Mouse (Mus musculus) heart, adult 2 months (tissue): ENCODE data around the gene A3galt2. TPM values are rescaled to one million over a fixed set of nuclear protein-coding genes. Genes with fewer than 3 reads are reported as not detected.

Experiments
- DNase-seq, 2 experiments: peaks; one replicate each; pipeline ENCODE4 v3.0.0; 2021
- H3K27ac ChIP-seq: fragments of 200-600 bp; 2 replicates; pipeline ENCODE4 v1.8.1; 2022
- H3K27me3 ChIP-seq: fragments of 200-500 bp; 2 replicates; pipeline ENCODE4 v1.6.1; 2012; ENCODE audit warnings: mild to moderate bottlenecking, low read length, inconsistent platforms, mixed read lengths; ENCODE audit not compliant: control insufficient read depth, insufficient read depth
- H3K36me3 ChIP-seq: fragments of 200-500 bp; 2 replicates; pipeline ENCODE4 v1.6.1; 2012; ENCODE audit warnings: low read length, inconsistent platforms; ENCODE audit not compliant: control insufficient read depth, insufficient read depth
- H3K4me1 ChIP-seq: fragments of 200-500 bp; 2 replicates; pipeline ENCODE4 v1.6.1; 2011; ENCODE audit warnings: low read length; ENCODE audit not compliant: control insufficient read depth, insufficient read depth
- H3K4me3 ChIP-seq: fragments of 200-600 bp; 2 replicates; pipeline ENCODE4 v1.8.1; 2022
- H3K79me2 ChIP-seq: fragments of 200-500 bp; replicated peaks from 2 replicates; pipeline ENCODE4 v1.6.1; 2012; ENCODE audit warnings: mild to moderate bottlenecking, inconsistent platforms, low read length, moderate library complexity, mixed read lengths; ENCODE audit not compliant: control insufficient read depth, insufficient read depth
- H3K9ac ChIP-seq: fragments of 200-500 bp; 2 replicates; pipeline ENCODE4 v1.6.1; 2012; ENCODE audit warnings: low read depth, mild to moderate bottlenecking, control low read depth, inconsistent platforms, low read length, mixed read lengths
- CTCF ChIP-seq: fragments of 200-600 bp; IDR thresholded peaks from 2 replicates; pipeline ENCODE4 v1.8.1; 2022; ENCODE audit warnings: antibody characterized with exemption, mild to moderate bottlenecking, moderate library complexity
- EP300 ChIP-seq: fragments of 200-500 bp; IDR thresholded peaks from 2 replicates; pipeline ENCODE4 v1.6.1; 2011; ENCODE audit warnings: low read depth, low read length, control low read depth; ENCODE audit not compliant: insufficient read depth
- POLR2A ChIP-seq: fragments of 200-500 bp; IDR thresholded peaks from 2 replicates; pipeline ENCODE4 v1.6.1; 2011; ENCODE audit warnings: mild to moderate bottlenecking, low read depth, low read length, control low read depth; ENCODE audit not compliant: insufficient read depth
- WGBS: fragments of 180-500 bp; shearing (Covaris S2); methylation state at CpG from one replicate; pipeline ENCODE4 v1.1.7; 2018; 5-methylcytosine and 5-hydroxymethylcytosine counted together
- intact Hi-C: fragments of 180-260 bp; cut with DNase I; formaldehyde crosslinking; loops from one replicate; pipeline ENCODE4 v1.15.1; 2025
- polyA plus RNA-seq: library from polyadenylated mRNA; depleted of rRNA; stranded (reverse); fragments of >200 nt; gene quantifications from 2 replicates; pipeline ENCODE4 v1.2.3, GENCODE M21; 2012
- total RNA-seq, 2 experiments: library from RNA; stranded (reverse); gene quantifications; 2 replicates each; pipeline ENCODE4 v1.2.3; 2021

Gene A3galt2
- total and polyA plus RNA-seq, 3 experiments: 0.08 to 0.37 (median 0.16) TPM

GRCm38 (mm10) chr4:128729033-128729708 lies 26.0 kb upstream of the A3galt2 start:
- WGBS: 15% methylated on average over 15 of the region's 15 CpGs
- Histone ChIP-seq H3K36me3 (peaks cover 12% of the 10 kb centered on the region), H3K79me2 (peaks cover 2% of the 10 kb centered on the region; the same call in 1 of the 2 replicates), H3K27ac (peak overlapping the region; percentile 90), H3K4me1 (peaks cover 23% of the 10 kb centered on the region), H3K27me3 (no peaks in the 10 kb centered on the region), H3K4me3 (peak overlapping the region; percentile 90), H3K9ac (peak overlapping the region; percentile 55)
- no peak for TF ChIP-seq POLR2A
- no peak for TF ChIP-seq CTCF
- TF ChIP-seq EP300: no peak
- peak in 1 of 2 experiments; percentile 37 for DNase-seq
- intact Hi-C loops: loop anchor here (2.0 to 5.0 kb wide), 2 partner anchors 48 to 156 kb away; no protein-coding TSS in a partner anchor

GRCm38 (mm10) chr4:128729709-128730037 lies 25.5 kb upstream of the A3galt2 start:
- H3K27ac ChIP-seq: peak overlapping the region; percentile 90
- peak overlapping the region; percentile 90 for H3K4me3 ChIP-seq
- H3K36me3 ChIP-seq: peaks cover 12% of the 10 kb centered on the region
- peaks cover 27% of the 10 kb centered on the region for H3K4me1 ChIP-seq
- no peaks in the 10 kb centered on the region for H3K27me3 ChIP-seq
- DNase-seq: peak; percentile 51
- peaks cover 2% of the 10 kb centered on the region; the same call in 1 of the 2 replicates for H3K79me2 ChIP-seq
- 19% methylated on average over 5 of the region's 5 CpGs for WGBS
- intact Hi-C loops: loop anchor here (2.0 to 5.0 kb wide), 2 partner anchors 48 to 155 kb away; no protein-coding TSS in a partner anchor
- H3K9ac ChIP-seq: peak overlapping the region; percentile 55
- TF ChIP-seq CTCF: no peak
- 0 out of 2 replicates have a peak, but pooled peaks have one; percentile 17 for TF ChIP-seq POLR2A
- TF ChIP-seq EP300: 0 out of 2 replicates have a peak, but pooled peaks have one; percentile 15

GRCm38 (mm10) chr4:128730271-128730670 lies 24.9 kb upstream of the A3galt2 start:
- Histone ChIP-seq H3K27me3 (no peaks in the 10 kb centered on the region), H3K27ac (peak overlapping the region; percentile 90), H3K4me1 (peaks cover 31% of the 10 kb centered on the region), H3K9ac (no peak overlapping the region), H3K4me3 (peak overlapping the region; percentile 90), H3K36me3 (peaks cover 12% of the 10 kb centered on the region), H3K79me2 (peaks cover 4% of the 10 kb centered on the region)
- 21% methylated on average over 6 of the region's 6 CpGs for WGBS
- TF ChIP-seq CTCF: no peak
- TF ChIP-seq EP300: no peak
- TF ChIP-seq POLR2A: no peak
- no peak for DNase-seq
- intact Hi-C loops: no loop called here

GRCm38 (mm10) chr4:128732794-128733193 lies 22.4 kb upstream of the A3galt2 start:
- H3K4me3 ChIP-seq: no peak overlapping the region
- peak overlapping the region; percentile 87 for H3K27ac ChIP-seq
- H3K79me2 ChIP-seq: peaks cover 6% of the 10 kb centered on the region
- intact Hi-C loops: no loop called here
- peaks cover 41% of the 10 kb centered on the region for H3K4me1 ChIP-seq
- no peak for TF ChIP-seq CTCF
- TF ChIP-seq EP300: no peak
- TF ChIP-seq POLR2A: no peak
- peaks cover 15% of the 10 kb centered on the region for H3K36me3 ChIP-seq
- H3K9ac ChIP-seq: no peak overlapping the region
- 13% methylated on average over 5 of the region's 5 CpGs for WGBS
- no peaks in the 10 kb centered on the region for H3K27me3 ChIP-seq
- no peak for DNase-seq

GRCm38 (mm10) chr4:128733496-128733895 lies 21.7 kb upstream of the A3galt2 start:
- 14% methylated on average over 6 of the region's 6 CpGs for WGBS
- H3K4me3 ChIP-seq: no peak overlapping the region
- H3K79me2 ChIP-seq: peaks cover 7% of the 10 kb centered on the region
- H3K27me3 ChIP-seq: no peaks in the 10 kb centered on the region
- intact Hi-C loops: no loop called here
- TF ChIP-seq EP300 (no peak), CTCF (no peak), POLR2A (no peak)
- no peak overlapping the region for H3K9ac ChIP-seq
- H3K27ac ChIP-seq: peak overlapping the region; percentile 87
- H3K36me3 ChIP-seq: peaks cover 15% of the 10 kb centered on the region
- H3K4me1 ChIP-seq: peaks cover 42% of the 10 kb centered on the region
- peak in 1 of 2 experiments; percentile 57 for DNase-seq

GRCm38 (mm10) chr4:128734217-128734616 lies 20.9 kb upstream of the A3galt2 start:
- Histone ChIP-seq H3K27me3 (no peaks in the 10 kb centered on the region), H3K9ac (no peak overlapping the region), H3K79me2 (peaks cover 6% of the 10 kb centered on the region), H3K4me3 (peak overlapping the region; percentile 13; the same call in 1 of the 2 replicates), H3K36me3 (peaks cover 13% of the 10 kb centered on the region), H3K27ac (peak overlapping the region; percentile 87), H3K4me1 (peaks cover 40% of the 10 kb centered on the region)
- WGBS: 5% methylated on average over 5 of the region's 5 CpGs
- peak; percentile 81 to 90 for DNase-seq
- intact Hi-C loops: no loop called here
- TF ChIP-seq POLR2A (no peak), EP300 (peak; percentile 74; the same call in 1 of the 2 replicates)
